Mouse (Mus musculus): ENCODE measurements around the gene Alox12. TPM values are rescaled to one million over a fixed set of nuclear protein-coding genes. Genes with fewer than 3 reads are reported as not detected.
A peak's percentile ranks its signal among the peaks of the same experiment; 100 is the strongest.

Gene Alox12
- total and polyA plus RNA-seq, 3 experiments, result 0.03 TPM; not detected in 2

DNA sequence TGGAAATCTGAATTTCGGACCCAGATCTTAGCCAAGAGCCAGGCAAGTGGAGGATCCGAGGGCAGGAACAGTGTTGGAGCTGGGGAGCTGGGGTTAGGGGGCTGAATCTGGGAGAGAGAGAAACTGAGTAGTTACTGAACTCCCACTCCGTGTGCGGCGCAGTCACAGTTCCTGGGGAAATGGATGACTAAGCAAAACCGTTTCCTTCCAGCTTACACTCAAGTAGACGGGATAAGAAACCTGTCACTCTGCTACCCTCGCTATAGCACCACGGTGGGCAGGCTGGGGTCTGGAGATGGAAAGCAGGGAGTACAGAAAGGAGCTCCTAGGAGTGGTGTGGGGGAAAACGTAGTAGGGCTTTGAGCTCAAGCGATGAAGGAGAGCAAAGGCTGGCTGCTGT lies 5.0 kb downstream of the Alox12 start:
- DNase-seq (ENCODE audit: low read depth, low spot score), result no peak
- no peak for TF ChIP-seq ELF1 (IDR thresholded peaks at IDR 0.05; ENCODE audit: low read depth, low read length)
- no peak for TF ChIP-seq RAD21 (IDR thresholded peaks at IDR 0.05; ENCODE audit: low read depth, low read length)
- no peak for TF ChIP-seq MAZ (IDR thresholded peaks at IDR 0.05; ENCODE audit: low read depth, low read length)
- no peak for TF ChIP-seq BHLHE40 (IDR thresholded peaks at IDR 0.05; ENCODE audit: borderline replicate concordance, low read depth, low read length)
- no peak for TF ChIP-seq E2F4 (IDR thresholded peaks at IDR 0.05; ENCODE audit: borderline replicate concordance, low read depth, low read length)
- TF ChIP-seq MAFK (IDR thresholded peaks at IDR 0.05; ENCODE audit: borderline replicate concordance, low read depth, low read length), result no peak
- TF ChIP-seq CHD1 (IDR thresholded peaks at IDR 0.05; ENCODE audit: low read depth, low read length), result no peak
- TF ChIP-seq MAX (IDR thresholded peaks at IDR 0.05; ENCODE audit: low read length), result no peak
- TF ChIP-seq CHD2 (IDR thresholded peaks at IDR 0.05; ENCODE audit: low read length), result no peak
- no peak for TF ChIP-seq JUND (IDR thresholded peaks at IDR 0.05; ENCODE audit: low read depth, low read length)
- no peak for TF ChIP-seq ZKSCAN1 (IDR thresholded peaks at IDR 0.05; ENCODE audit: low read depth, low read length)
- TF ChIP-seq TAL1 (IDR thresholded peaks at IDR 0.05; ENCODE audit: low read length), result no peak
- no peak for TF ChIP-seq ZNF384 (IDR thresholded peaks at IDR 0.05; ENCODE audit: low read depth, low read length)
- TF ChIP-seq USF1 (IDR thresholded peaks at IDR 0.05; ENCODE audit: low read depth, low read length), result no peak
- no peak for TF ChIP-seq TBP (IDR thresholded peaks at IDR 0.05; ENCODE audit: low read depth, low read length)
- TF ChIP-seq POLR2AphosphoS2 (IDR thresholded peaks at IDR 0.05; ENCODE audit: low read length), result no peak
- TF ChIP-seq GATA1 (IDR thresholded peaks at IDR 0.05; ENCODE audit: low read depth, low read length), result no peak
- no peak for TF ChIP-seq NELFE (IDR thresholded peaks at IDR 0.05; ENCODE audit: low read depth, low read length)
- Histone ChIP-seq H3K9me3 (replicated peaks; ENCODE audit: insufficient read depth, low read length) (no peaks in the 10 kb centered on the region), H3K79me2 (ENCODE audit: control insufficient read depth, insufficient read depth, low read length, poor library complexity) (no peaks in the 10 kb centered on the region), H3K27me3 (ENCODE audit: control insufficient read depth in 1 of 2, insufficient read depth in 2 of 2, low read length in 2 of 2) (peaks cover 0 to 5% of the 10 kb centered on the region in 2 experiments), H3K36me3 (ENCODE audit: control insufficient read depth in 1 of 2, insufficient read depth in 2 of 2, low read length in 2 of 2) (no peaks in the 10 kb centered on the region), H3K27ac (ENCODE audit: control insufficient read depth, low read depth, low read length) (no peak overlapping the region), H3K4me3 (ENCODE audit: control insufficient read depth in 1 of 2, insufficient read depth in 1 of 2, low read depth in 2 of 2, low read length in 2 of 2) (no peak overlapping the region), H3K9ac (ENCODE audit: control insufficient read depth, low read depth, low read length, poor library complexity, severe bottlenecking) (no peak overlapping the region), H3K4me1 (ENCODE audit: control insufficient read depth in 1 of 2, insufficient read depth in 2 of 2, low read length in 2 of 2) (no peaks in the 10 kb centered on the region)

DNA sequence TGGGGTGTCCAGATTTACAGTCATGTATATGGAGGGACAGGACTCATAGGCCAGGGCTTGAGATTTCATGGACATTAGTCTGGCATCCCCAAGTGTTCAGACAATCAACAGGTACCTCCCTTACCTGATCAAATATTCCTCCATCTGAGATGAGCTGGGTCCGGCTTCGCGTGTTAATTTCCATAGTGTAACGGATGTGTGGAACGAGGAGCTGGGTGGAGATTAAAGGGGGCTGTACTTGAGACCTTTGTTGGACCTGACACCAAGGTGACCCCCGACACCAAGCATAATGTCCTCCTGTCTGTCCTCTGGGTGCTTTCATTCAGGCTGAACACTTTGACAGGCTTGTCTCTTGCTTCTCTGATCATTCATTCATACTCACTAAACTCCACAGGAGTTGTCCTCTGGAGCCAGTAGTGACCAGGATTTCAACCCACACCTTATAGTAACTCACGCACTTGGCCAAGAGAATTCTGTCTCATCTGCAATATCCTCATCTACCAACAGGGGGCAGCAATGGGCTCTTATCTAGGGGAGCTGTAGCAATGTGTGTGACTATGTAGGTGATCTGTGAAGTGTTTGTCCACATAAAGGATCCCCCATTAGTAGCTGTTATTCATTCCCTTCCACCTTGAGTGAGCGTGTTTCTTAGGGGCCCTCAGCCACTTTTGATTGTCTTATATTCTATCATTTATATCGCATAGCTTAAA lies 7.9 kb downstream of the Alox12 start:
- H3K36me3 ChIP-seq (ENCODE audit: control insufficient read depth in 1 of 2, insufficient read depth in 2 of 2, low read length in 2 of 2), result no peaks in the 10 kb centered on the region
- no peak overlapping the region for H3K27ac ChIP-seq (ENCODE audit: control insufficient read depth, low read depth, low read length)
- no peaks in the 10 kb centered on the region for H3K4me1 ChIP-seq (ENCODE audit: control insufficient read depth in 1 of 2, insufficient read depth in 2 of 2, low read length in 2 of 2)
- peaks cover 2% of the 10 kb centered on the region in 2 experiments for H3K27me3 ChIP-seq (ENCODE audit: control insufficient read depth in 1 of 2, insufficient read depth in 2 of 2, low read length in 2 of 2)
- no peak overlapping the region for H3K9ac ChIP-seq (ENCODE audit: control insufficient read depth, low read depth, low read length, poor library complexity, severe bottlenecking)
- H3K9me3 ChIP-seq (replicated peaks; ENCODE audit: insufficient read depth, low read length), result no peaks in the 10 kb centered on the region
- peak; percentile 83 for DNase-seq (ENCODE audit: low read depth, low spot score)
- H3K4me3 ChIP-seq (ENCODE audit: control insufficient read depth in 1 of 2, insufficient read depth in 1 of 2, low read depth in 2 of 2, low read length in 2 of 2), result no peak overlapping the region
- H3K79me2 ChIP-seq (ENCODE audit: control insufficient read depth, insufficient read depth, low read length, poor library complexity), result no peaks in the 10 kb centered on the region
- TF ChIP-seq GABPA (IDR thresholded peaks at IDR 0.05; ENCODE audit: low read depth, low read length), result no peak
- TF ChIP-seq GATA1 (IDR thresholded peaks at IDR 0.05; ENCODE audit: low read depth, low read length), result peak; percentile 46; the same call in 1 of the 2 replicates
- no peak for TF ChIP-seq NELFE (IDR thresholded peaks at IDR 0.05; ENCODE audit: low read depth, low read length)
- peak; percentile 29 to 86 (median 69); a peak in 5 of 6 replicates for TF ChIP-seq CTCF (IDR thresholded peaks at IDR 0.05 in 2 of 3, conservative IDR thresholded peaks at IDR 0.05 in 1 of 3; ENCODE audit: control insufficient read depth in 1 of 3, insufficient read depth in 1 of 3, low read depth in 2 of 3, low read length in 3 of 3, poor library complexity in 1 of 3, severe bottlenecking in 1 of 3)
- no peak for TF ChIP-seq ETS1 (IDR thresholded peaks at IDR 0.05; ENCODE audit: low read depth, low read length)
- TF ChIP-seq ZMIZ1 (IDR thresholded peaks at IDR 0.05; ENCODE audit: low read depth, low read length), result no peak
- TF ChIP-seq NRF1 (IDR thresholded peaks at IDR 0.05; ENCODE audit: insufficient read depth, low read depth, low read length, poor library complexity, severe bottlenecking), result no peak
- no peak for TF ChIP-seq MAFK (IDR thresholded peaks at IDR 0.05; ENCODE audit: borderline replicate concordance, low read depth, low read length)
- TF ChIP-seq MXI1 (IDR thresholded peaks at IDR 0.05; ENCODE audit: low read depth, low read length), result no peak
- TF ChIP-seq ZC3H11A (IDR thresholded peaks at IDR 0.05; ENCODE audit: low read depth, low read length), result no peak
- no peak for TF ChIP-seq ZNF384 (IDR thresholded peaks at IDR 0.05; ENCODE audit: low read depth, low read length)
- TF ChIP-seq MAX (IDR thresholded peaks at IDR 0.05; ENCODE audit: low read length), result no peak
- TF ChIP-seq USF2 (IDR thresholded peaks at IDR 0.05; ENCODE audit: borderline replicate concordance in 1 of 2, insufficient read depth in 1 of 2, low read depth in 1 of 2, low read length in 2 of 2), result no peak
- no peak for TF ChIP-seq BHLHE40 (IDR thresholded peaks at IDR 0.05; ENCODE audit: borderline replicate concordance, low read depth, low read length)
- TF ChIP-seq MYC (IDR thresholded peaks at IDR 0.05; ENCODE audit: low read depth, low read length), result no peak
- TF ChIP-seq TAL1 (IDR thresholded peaks at IDR 0.05; ENCODE audit: low read length), result no peak
- TF ChIP-seq USF1 (IDR thresholded peaks at IDR 0.05; ENCODE audit: low read depth, low read length), result no peak
- no peak for TF ChIP-seq POLR2AphosphoS5 (IDR thresholded peaks at IDR 0.05; ENCODE audit: borderline replicate concordance, low read depth, low read length)
- TF ChIP-seq KAT2A (conservative IDR thresholded peaks at IDR 0.05; ENCODE audit: low read depth, low read length), result no peak
- no peak for TF ChIP-seq E2F4 (IDR thresholded peaks at IDR 0.05; ENCODE audit: borderline replicate concordance, low read depth, low read length)
- TF ChIP-seq MAZ (IDR thresholded peaks at IDR 0.05; ENCODE audit: low read depth, low read length), result no peak
- no peak for TF ChIP-seq JUND (IDR thresholded peaks at IDR 0.05; ENCODE audit: low read depth, low read length)
